Mouse (Mus musculus) thymus, adult 2 months (tissue): ENCODE measurements around the gene Dnah1.

Experiments
- CTCF ChIP-seq: fragments of 200-500 bp; IDR thresholded peaks from 2 replicates; pipeline ENCODE4 v1.5.1; 2012; ENCODE audit warnings: mild to moderate bottlenecking, control low read depth, low read length, moderate library complexity, borderline replicate concordance; ENCODE audit not compliant: control insufficient read depth, poor library complexity, insufficient read depth; ENCODE audit errors: extremely low read depth
- POLR2A ChIP-seq: fragments of 200-500 bp; IDR thresholded peaks from 2 replicates; pipeline ENCODE4 v1.6.1; 2012; ENCODE audit warnings: mild to moderate bottlenecking, low read length, control low read depth, moderate library complexity; ENCODE audit not compliant: control insufficient read depth, poor library complexity, insufficient read depth; ENCODE audit errors: extremely low read depth

- TF ChIP-seq POLR2A, result no peak
- TF ChIP-seq CTCF, result no peak
Measured at GRCm38 (mm10) chr14:31345367-31345766, 21.7 kb upstream of the Dnah1 start.
